Mouse (Mus musculus): ENCODE measurements around the gene Gm13697. TPM values are rescaled to one million over a fixed set of nuclear protein-coding genes. Genes with fewer than 3 reads are reported as not detected.

The Gm13697 gene
- not detected in 2 replicates for polyA plus RNA-seq (2012; rRNA removed; ENCODE audit: low replicate concordance)

GRCm38 (mm10) chr2:83984443-83984842 lies at the start of gene Gm13697:
Gm13697 (plus strand) TSS chr2:83984743.

GRCm38 (mm10) chr2:83940931-83941361 lies 43.6 kb upstream of the Gm13697 start, which contains the start of gene Zswim2:
Zswim2 (minus strand) TSS chr2:83941228.

GRCm38 (mm10) chr2:83955393-83955792 lies 29.1 kb upstream of the Gm13697 start, which contains the start of gene Gm13698:
Gm13698 (plus strand) TSS chr2:83955693.

GRCm38 (mm10) chr2:83961203-83961602 lies 23.3 kb upstream of the Gm13697 start, which contains the start of gene Gm13693:
Gm13693 (plus strand) TSS chr2:83961503.

GRCm38 (mm10) chr2:83967013-83967412 lies 17.5 kb upstream of the Gm13697 start, which contains the start of gene Gm13695:
Gm13695 (plus strand) TSS chr2:83967313.

GRCm38 (mm10) chr2:83972823-83973222 lies 11.7 kb upstream of the Gm13697 start, which contains the start of gene Gm13696:
Gm13696 (plus strand) TSS chr2:83973123.

GRCm38 (mm10) chr2:83978633-83979032 lies 5.9 kb upstream of the Gm13697 start, which contains the start of gene Gm13694:
Gm13694 (plus strand) TSS chr2:83978933.

GRCm38 (mm10) chr2:83990253-83990652 lies 5.7 kb downstream of the Gm13697 start, which contains the start of gene Gm13691:
Gm13691 (plus strand) TSS chr2:83990553.

Other genes with a start within 250 kb of the Gm13697 start
- 0.08 and 0.33 TPM in 2 replicates for gene Fam171b, start 172.1 kb upstream of the Gm13697 start, polyA plus RNA-seq (2012; rRNA removed; ENCODE audit: low replicate concordance)
- not detected in 2 replicates for gene Zswim2, start 43.5 kb upstream of the Gm13697 start, polyA plus RNA-seq (2012; rRNA removed; ENCODE audit: low replicate concordance)
- not detected in 2 replicates for gene Gm13698, start 29.1 kb upstream of the Gm13697 start, polyA plus RNA-seq (2012; rRNA removed; ENCODE audit: low replicate concordance)
- not detected in 2 replicates for gene Gm13693, start 23.2 kb upstream of the Gm13697 start, polyA plus RNA-seq (2012; rRNA removed; ENCODE audit: low replicate concordance)
- not detected in 2 replicates for gene Gm13695, start 17.4 kb upstream of the Gm13697 start, polyA plus RNA-seq (2012; rRNA removed; ENCODE audit: low replicate concordance)
- gene Gm13696, start 11.6 kb upstream of the Gm13697 start, polyA plus RNA-seq (2012; rRNA removed; ENCODE audit: low replicate concordance): not detected in 2 replicates
- gene Gm13694, start 5.8 kb upstream of the Gm13697 start, polyA plus RNA-seq (2012; rRNA removed; ENCODE audit: low replicate concordance): not detected in 2 replicates
- gene Gm13691, start 5.8 kb downstream of the Gm13697 start, polyA plus RNA-seq (2012; rRNA removed; ENCODE audit: low replicate concordance): not detected in 2 replicates

Data from duodenum, adult 2 months (tissue).